Mouse (Mus musculus) bone marrow, adult 2 months (tissue): ENCODE data around the gene Mycbpap. TPM values are rescaled to one million over a fixed set of nuclear protein-coding genes. Genes with fewer than 3 reads are reported as not detected.

Experiments used
- H3K27ac ChIP-seq: fragments of 200-500 bp; 2 replicates; pipeline ENCODE4 v1.5.1; 2012; ENCODE audit warnings: low read depth, mild to moderate bottlenecking, control low read depth, inconsistent platforms, low read length; ENCODE audit not compliant: control insufficient read depth, poor library complexity, insufficient read depth
- H3K4me1 ChIP-seq: fragments of 200-500 bp; 2 replicates; pipeline ENCODE4 v1.6.1; 2011; ENCODE audit warnings: low read length; ENCODE audit not compliant: control insufficient read depth, insufficient read depth
- H3K4me3 ChIP-seq: fragments of 200-500 bp; replicated peaks from 2 replicates; pipeline ENCODE3; 2011; ENCODE audit warnings: mild to moderate bottlenecking, low read depth, low read length, control low read depth; ENCODE audit not compliant: control insufficient read depth
- CTCF ChIP-seq: fragments of 200-500 bp; IDR thresholded peaks from 2 replicates; pipeline ENCODE4 v1.5.1; 2011; ENCODE audit warnings: low read length, control low read depth; ENCODE audit not compliant: control insufficient read depth, insufficient read depth
- POLR2A ChIP-seq: fragments of 200-500 bp; IDR thresholded peaks from 2 replicates; pipeline ENCODE4 v1.6.1; 2011; ENCODE audit warnings: low read depth, mild to moderate bottlenecking, control low read depth, low read length, borderline replicate concordance; ENCODE audit not compliant: control insufficient read depth
- WGBS: fragments of 180-500 bp; shearing (Covaris S2); methylation state at CpG from one replicate; pipeline ENCODE4 v1.1.7; 2018; 5-methylcytosine and 5-hydroxymethylcytosine counted together
- polyA plus RNA-seq: library from polyadenylated mRNA; stranded (reverse); fragments of >200 nt; gene quantifications from 2 replicates; pipeline ENCODE4 v1.2.4, GENCODE M21; 2011; ENCODE audit warnings: low replicate concordance; ENCODE audit not compliant: missing spikeins, insufficient read depth, insufficient read length

Gene Mycbpap
- polyA plus RNA-seq, 1 experiment, result not detected

- Histone ChIP-seq H3K27ac (no peak overlapping the region), H3K4me3 (no peak overlapping the region), H3K4me1 (no peaks in the 10 kb centered on the region; the same call in 1 of the 2 replicates)
- WGBS, result 87% methylated on average over 3 of the region's 3 CpGs
- TF ChIP-seq CTCF (no peak), POLR2A (no peak)
Observed at GRCm38 (mm10) chr11:94558226-94558625, 36.7 kb upstream of the Mycbpap start.

- Histone ChIP-seq H3K27ac (no peak overlapping the region), H3K4me3 (no peak overlapping the region), H3K4me1 (no peaks in the 10 kb centered on the region; the same call in 1 of the 2 replicates)
- 23% methylated on average over 5 of the region's 5 CpGs for WGBS
- TF ChIP-seq POLR2A (no peak), CTCF (no peak)
Observed at GRCm38 (mm10) chr11:94550442-94550744, 28.9 kb upstream of the Mycbpap start.

GRCm38 (mm10) chr11:94549691-94550441, 28.3 kb upstream of the Mycbpap start:
- Histone ChIP-seq H3K27ac (no peak overlapping the region), H3K4me1 (no peaks in the 10 kb centered on the region; the same call in 1 of the 2 replicates), H3K4me3 (no peak overlapping the region)
- WGBS, result 20% methylated on average over 10 of the region's 10 CpGs
- no peak for TF ChIP-seq CTCF
- no peak for TF ChIP-seq POLR2A

- WGBS, result 1% methylated on average over 49 of the region's 49 CpGs
- Histone ChIP-seq H3K4me3 (peak within 1 kb of the TSS; percentile 74), H3K4me1 (no peaks in the 10 kb centered on the region; the same call in 1 of the 2 replicates), H3K27ac (peak within 1 kb of the TSS; percentile 69)
- TF ChIP-seq CTCF, result peak; percentile 88
- TF ChIP-seq POLR2A, result peak; percentile 33; the same call in 1 of the 2 replicates
Observed at GRCm38 (mm10) chr11:94548888-94549690, 27.5 kb upstream of the Mycbpap start, which contains the start of gene Rsad1. TSS of gene Rsad1 (minus strand) at chr11:94549255.

- TF ChIP-seq POLR2A (no peak), CTCF (no peak)
- no peaks in the 10 kb centered on the region; the same call in 1 of the 2 replicates for H3K4me1 ChIP-seq
- peak overlapping the region; percentile 74 for H3K4me3 ChIP-seq
- H3K27ac ChIP-seq, result no peak overlapping the region
- WGBS, result 4% methylated on average over 24 of the region's 24 CpGs
Observed at GRCm38 (mm10) chr11:94548041-94548784, 26.7 kb upstream of the Mycbpap start.

GRCm38 (mm10) chr11:94547271-94547670, 25.7 kb upstream of the Mycbpap start:
- TF ChIP-seq POLR2A (no peak), CTCF (no peak)
- Histone ChIP-seq H3K27ac (no peak overlapping the region), H3K4me1 (no peaks in the 10 kb centered on the region; the same call in 1 of the 2 replicates), H3K4me3 (no peak overlapping the region)
- WGBS, result 85% methylated on average over 6 of the region's 6 CpGs

GRCm38 (mm10) chr11:94546381-94546780, 24.8 kb upstream of the Mycbpap start:
- Histone ChIP-seq H3K27ac (no peak overlapping the region), H3K4me3 (no peak overlapping the region), H3K4me1 (no peaks in the 10 kb centered on the region; the same call in 1 of the 2 replicates)
- TF ChIP-seq POLR2A (no peak), CTCF (no peak)
- WGBS, result 93% methylated on average over 5 of the region's 5 CpGs
